Mouse (Mus musculus) liver, embryonic 16.5 days (tissue): ENCODE data around the gene 1700001C02Rik. TPM values are rescaled to one million over a fixed set of nuclear protein-coding genes. Genes with fewer than 3 reads are reported as not detected.

Source experiments
- ATAC-seq: fragments of 200-750 bp; cut with Nextera tagmentation; 2 replicates; pipeline ENCODE4 v1.8.0; 2017; ENCODE audit warnings: low read depth, mild to moderate bottlenecking, moderate number of reproducible peaks, moderate library complexity
- H3K27ac ChIP-seq: fragments of 300-500 bp; sonication (generic); 2 replicates; pipeline ENCODE4 v1.5.1; 2014; ENCODE audit warnings: mild to moderate bottlenecking, low read length
- H3K27me3 ChIP-seq: fragments of 300-500 bp; sonication (generic); 2 replicates; pipeline ENCODE4 v1.6.1; 2014; ENCODE audit warnings: low read depth, low read length, mixed read lengths; ENCODE audit not compliant: control insufficient read depth, insufficient read depth
- H3K36me3 ChIP-seq: fragments of 300-500 bp; sonication (generic); 2 replicates; pipeline ENCODE4 v1.6.1; 2014; ENCODE audit warnings: mild to moderate bottlenecking; ENCODE audit not compliant: control insufficient read depth, insufficient read depth
- H3K4me1 ChIP-seq: fragments of 300-500 bp; sonication (generic); 2 replicates; pipeline ENCODE4 v1.6.1; 2014; ENCODE audit warnings: low read depth, low read length, mixed read lengths; ENCODE audit not compliant: control insufficient read depth
- H3K4me2 ChIP-seq: fragments of 300-500 bp; sonication (generic); 2 replicates; pipeline ENCODE4 v1.6.1; 2014; ENCODE audit warnings: low read depth, low read length, mixed read lengths
- H3K4me3 ChIP-seq: fragments of 300-500 bp; sonication (generic); 2 replicates; pipeline ENCODE4 v1.5.1; 2014; ENCODE audit warnings: low read depth, mild to moderate bottlenecking, low read length
- H3K9ac ChIP-seq: fragments of 300-500 bp; sonication (generic); 2 replicates; pipeline ENCODE4 v1.6.1; 2014; ENCODE audit warnings: low read depth, low read length
- H3K9me3 ChIP-seq: fragments of 300-500 bp; sonication (generic); replicated peaks from 2 replicates; pipeline ENCODE4 v1.6.1; 2016; ENCODE audit warnings: low read length; ENCODE audit not compliant: control insufficient read depth
- WGBS: fragments of 180-500 bp; shearing (Covaris S2); extraction: QIAGEN DNeasy Blood & Tissue Kit; methylation state at CpG from one replicate; pipeline ENCODE4 v1.1.7; 2014; ENCODE audit not compliant: insufficient replicate concordance; 5-methylcytosine and 5-hydroxymethylcytosine counted together
- polyA plus RNA-seq: library from polyadenylated mRNA; unstranded; fragments of >200 nt; fragmentation: Nextera tagmentation; extraction: Ambion mirVana; gene quantifications from 2 replicates; pipeline ENCODE4 v1.2.1, GENCODE M21; 2015

The 1700001C02Rik gene
- polyA plus RNA-seq, 1 experiment from 2014 or later, result not detected

DNA sequence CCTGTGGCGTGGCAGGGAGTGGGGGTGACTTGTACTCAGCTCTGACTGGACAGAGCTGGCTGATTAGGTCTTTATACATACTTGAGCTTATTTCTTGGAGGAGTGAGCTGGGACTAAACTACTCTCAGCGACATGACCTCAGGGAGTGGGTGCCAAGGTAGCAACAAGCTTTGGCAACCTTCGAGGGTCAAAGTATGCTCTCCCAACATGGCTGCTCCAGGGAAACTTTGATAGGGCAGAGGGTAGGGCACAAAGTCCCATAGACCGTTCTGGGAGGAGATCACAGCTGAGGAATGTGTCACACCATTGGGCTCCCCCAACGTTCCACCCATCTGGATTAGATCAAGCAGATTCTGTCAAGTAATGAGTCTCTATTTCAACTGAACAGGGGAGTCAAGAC is 18.7 kb downstream of the 1700001C02Rik start:
- Histone ChIP-seq H3K27me3 (no peaks in the 10 kb centered on the region), H3K9ac (no peak overlapping the region), H3K4me2 (no peak overlapping the region), H3K9me3 (no peaks in the 10 kb centered on the region), H3K4me3 (no peak overlapping the region), H3K4me1 (no peaks in the 10 kb centered on the region), H3K27ac (no peak overlapping the region), H3K36me3 (no peaks in the 10 kb centered on the region)
- 48% methylated on average over 5 of the region's 5 CpGs for WGBS
- ATAC-seq, result no peak

DNA sequence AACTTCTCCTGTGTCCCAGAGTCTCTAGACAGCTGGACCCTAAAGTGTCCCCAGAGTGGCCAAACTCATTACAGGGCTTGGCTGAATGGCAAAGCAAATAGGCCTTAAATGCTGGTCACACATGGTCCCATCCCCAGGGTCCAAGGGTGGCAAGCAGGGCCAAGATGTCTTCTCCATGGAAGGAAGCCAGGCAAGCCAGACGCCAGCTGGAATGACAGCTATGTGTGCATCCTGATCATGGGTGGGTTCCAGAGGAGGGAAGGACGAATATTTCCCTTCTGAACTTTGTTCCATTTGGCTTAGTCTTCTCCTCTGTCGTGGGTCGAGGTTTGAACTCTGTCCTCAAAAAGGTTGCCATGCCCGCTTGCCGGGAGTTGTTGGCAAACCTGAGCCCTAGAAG is 19.3 kb downstream of the 1700001C02Rik start:
- 51% methylated on average over 6 of the region's 6 CpGs for WGBS
- Histone ChIP-seq H3K9ac (no peak overlapping the region), H3K4me1 (no peaks in the 10 kb centered on the region), H3K4me2 (no peak overlapping the region), H3K27ac (no peak overlapping the region), H3K36me3 (no peaks in the 10 kb centered on the region), H3K9me3 (no peaks in the 10 kb centered on the region), H3K4me3 (no peak overlapping the region), H3K27me3 (no peaks in the 10 kb centered on the region)
- no peak for ATAC-seq

DNA sequence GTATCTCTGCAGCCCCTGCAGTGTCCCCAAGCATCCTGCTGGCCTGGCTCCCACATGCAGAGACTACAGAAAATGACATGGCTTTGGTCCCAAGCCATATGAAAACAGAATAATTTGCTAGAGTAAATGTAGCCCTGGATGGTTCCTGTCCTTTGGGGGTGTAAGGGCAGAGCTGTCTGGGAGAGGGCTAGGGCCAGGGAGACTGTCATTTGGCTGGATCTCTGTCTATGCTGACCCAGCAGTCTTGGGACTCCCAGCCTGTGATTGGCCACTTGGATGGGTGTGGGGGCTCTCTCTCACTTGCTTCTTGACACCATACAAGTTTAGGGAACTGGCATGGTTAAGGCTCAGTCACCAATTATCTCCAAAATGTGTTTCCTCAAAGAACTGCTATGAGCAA is 24.4 kb downstream of the 1700001C02Rik start:
- no peak for ATAC-seq
- no peaks in the 10 kb centered on the region for H3K9me3 ChIP-seq

DNA sequence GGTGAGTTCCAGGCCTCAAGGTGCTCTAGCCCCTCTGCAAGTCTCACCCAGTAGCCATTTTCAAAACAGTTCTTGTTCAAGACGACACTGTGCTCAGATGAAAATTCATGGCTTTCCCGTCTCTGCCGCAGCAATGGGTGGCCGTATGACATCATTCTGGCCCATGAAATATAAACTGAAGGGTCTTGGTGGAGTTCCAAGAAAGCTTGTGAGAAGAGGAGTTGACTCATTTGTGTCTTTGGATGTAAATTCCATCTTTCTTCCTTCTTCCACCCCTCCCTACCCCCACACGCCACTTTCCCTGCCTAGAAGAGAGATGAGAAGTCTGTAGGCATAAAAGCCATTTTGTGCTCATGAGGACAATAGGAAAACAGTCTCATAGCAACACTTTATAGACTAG is 25.0 kb downstream of the 1700001C02Rik start:
- Histone ChIP-seq H3K4me1 (no peaks in the 10 kb centered on the region), H3K4me3 (no peak overlapping the region), H3K4me2 (no peak overlapping the region), H3K36me3 (no peaks in the 10 kb centered on the region), H3K9me3 (no peaks in the 10 kb centered on the region), H3K27me3 (no peaks in the 10 kb centered on the region), H3K27ac (no peak overlapping the region), H3K9ac (no peak overlapping the region)
- 65% methylated on average over 5 of the region's 5 CpGs for WGBS
- ATAC-seq, result no peak

More for the DNA sequence above, 24.4 kb downstream of the 1700001C02Rik start:
- H3K4me3 ChIP-seq, result no peak overlapping the region
- no peak overlapping the region for H3K4me2 ChIP-seq
- H3K4me1 ChIP-seq, result no peaks in the 10 kb centered on the region
- H3K36me3 ChIP-seq, result no peaks in the 10 kb centered on the region
- H3K27me3 ChIP-seq, result no peaks in the 10 kb centered on the region
- H3K27ac ChIP-seq, result no peak overlapping the region
- H3K9ac ChIP-seq, result no peak overlapping the region

DNA sequence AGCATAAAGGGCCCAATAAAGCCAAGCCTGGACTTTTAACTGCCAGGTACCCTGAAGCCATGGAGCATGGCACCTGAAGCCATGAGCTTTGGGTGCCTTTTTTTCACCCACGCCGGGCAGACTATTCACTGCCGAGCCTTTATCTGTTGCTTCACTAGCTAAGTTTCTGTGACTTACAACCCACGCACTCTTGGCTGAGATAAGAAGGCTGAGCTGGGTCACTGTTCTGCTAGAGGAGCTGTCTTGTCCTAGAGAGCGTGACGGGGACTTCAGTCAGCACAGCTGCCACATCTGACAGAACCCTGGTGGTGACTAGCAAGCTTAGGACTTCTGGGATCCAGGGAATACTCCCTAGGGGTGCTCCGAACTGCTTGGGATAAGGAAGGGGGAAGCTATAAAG is 27.9 kb downstream of the 1700001C02Rik start:
- H3K4me3 ChIP-seq, result no peak overlapping the region
- no peaks in the 10 kb centered on the region for H3K9me3 ChIP-seq
- no peak overlapping the region for H3K27ac ChIP-seq
- no peak overlapping the region for H3K4me2 ChIP-seq
- 27% methylated on average over 7 of the region's 7 CpGs for WGBS
- H3K9ac ChIP-seq, result no peak overlapping the region
- H3K27me3 ChIP-seq, result no peaks in the 10 kb centered on the region
- H3K36me3 ChIP-seq, result no peaks in the 10 kb centered on the region
- ATAC-seq, result no peak
- no peaks in the 10 kb centered on the region for H3K4me1 ChIP-seq

DNA sequence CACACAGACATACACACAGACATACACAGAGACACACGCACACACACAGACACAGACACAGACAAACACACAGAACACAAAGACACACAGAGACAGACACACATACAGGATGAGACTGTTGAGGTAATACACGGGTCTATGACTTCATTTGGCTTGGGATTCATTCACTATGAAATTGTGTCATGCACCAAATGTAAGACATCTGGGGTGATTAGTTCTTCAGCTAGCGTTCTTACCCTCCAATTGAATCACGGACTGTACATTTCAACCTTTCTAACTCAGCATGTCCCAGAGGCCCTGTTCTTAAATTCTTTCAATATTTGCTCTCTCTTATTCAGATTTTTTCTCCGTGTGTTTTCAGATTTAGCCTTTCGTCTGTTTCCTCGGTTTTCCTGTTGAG is 28.8 kb downstream of the 1700001C02Rik start:
- no peak overlapping the region for H3K9ac ChIP-seq
- no peak overlapping the region for H3K4me3 ChIP-seq
- H3K4me1 ChIP-seq, result no peaks in the 10 kb centered on the region
- H3K36me3 ChIP-seq, result no peaks in the 10 kb centered on the region
- no peaks in the 10 kb centered on the region for H3K27me3 ChIP-seq
- H3K9me3 ChIP-seq, result no peaks in the 10 kb centered on the region
- no peak overlapping the region for H3K4me2 ChIP-seq
- WGBS, result 73% methylated on average over 7 of the region's 7 CpGs
- no peak overlapping the region for H3K27ac ChIP-seq
- ATAC-seq, result no peak

DNA sequence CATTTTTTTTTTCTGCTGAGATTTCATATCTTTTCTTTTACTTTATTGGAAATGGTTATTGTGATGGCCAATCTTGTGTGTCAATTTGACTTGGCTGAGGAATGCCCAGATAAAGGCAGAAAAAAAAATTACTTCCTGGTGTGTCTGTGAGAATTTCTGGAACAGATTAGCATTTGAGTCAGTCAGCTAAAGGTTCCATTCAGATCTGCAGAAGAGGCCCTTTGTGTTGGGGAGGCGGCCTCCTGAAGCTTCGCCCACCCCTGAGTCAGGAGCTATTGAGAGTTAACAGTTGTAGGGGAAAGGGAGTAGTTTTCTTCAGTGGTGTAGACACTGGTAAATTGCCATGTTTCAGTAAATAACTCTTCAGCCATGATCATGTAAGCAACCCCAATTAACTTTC is 29.4 kb downstream of the 1700001C02Rik start:
- no peak overlapping the region for H3K4me3 ChIP-seq
- no peaks in the 10 kb centered on the region for H3K4me1 ChIP-seq
- ATAC-seq, result no peak
- no peaks in the 10 kb centered on the region for H3K9me3 ChIP-seq
- no peaks in the 10 kb centered on the region for H3K36me3 ChIP-seq
- no peak overlapping the region for H3K4me2 ChIP-seq
- 54% methylated on average over 2 of the region's 2 CpGs for WGBS
- H3K27me3 ChIP-seq, result no peaks in the 10 kb centered on the region
- no peak overlapping the region for H3K9ac ChIP-seq
- no peak overlapping the region for H3K27ac ChIP-seq

DNA sequence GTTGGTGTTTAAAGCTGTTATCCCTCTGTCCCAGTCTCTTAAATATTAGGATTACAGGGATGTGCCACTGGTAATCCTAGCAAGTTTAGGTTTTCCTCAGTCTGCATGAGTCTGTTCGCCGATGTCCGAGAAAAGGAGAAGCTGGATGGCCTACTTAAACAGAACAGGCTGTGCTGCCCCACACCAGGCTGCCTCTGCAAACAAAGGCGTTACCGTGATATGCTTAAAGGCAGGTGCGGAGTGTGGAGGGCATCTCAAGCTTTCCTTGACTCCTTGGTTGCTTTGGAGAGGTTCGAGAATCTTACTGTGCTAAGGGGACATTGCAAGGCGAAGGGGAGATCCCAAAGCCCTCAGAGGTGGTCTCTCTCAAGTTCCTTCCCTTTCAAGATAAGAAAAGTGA is 31.0 kb downstream of the 1700001C02Rik start:
- Histone ChIP-seq H3K4me1 (no peaks in the 10 kb centered on the region), H3K4me3 (no peak overlapping the region), H3K36me3 (no peaks in the 10 kb centered on the region), H3K4me2 (no peak overlapping the region), H3K9ac (no peak overlapping the region), H3K27me3 (no peaks in the 10 kb centered on the region), H3K27ac (no peak overlapping the region), H3K9me3 (no peaks in the 10 kb centered on the region)
- no peak for ATAC-seq
- WGBS, result 63% methylated on average over 8 of the region's 8 CpGs

DNA sequence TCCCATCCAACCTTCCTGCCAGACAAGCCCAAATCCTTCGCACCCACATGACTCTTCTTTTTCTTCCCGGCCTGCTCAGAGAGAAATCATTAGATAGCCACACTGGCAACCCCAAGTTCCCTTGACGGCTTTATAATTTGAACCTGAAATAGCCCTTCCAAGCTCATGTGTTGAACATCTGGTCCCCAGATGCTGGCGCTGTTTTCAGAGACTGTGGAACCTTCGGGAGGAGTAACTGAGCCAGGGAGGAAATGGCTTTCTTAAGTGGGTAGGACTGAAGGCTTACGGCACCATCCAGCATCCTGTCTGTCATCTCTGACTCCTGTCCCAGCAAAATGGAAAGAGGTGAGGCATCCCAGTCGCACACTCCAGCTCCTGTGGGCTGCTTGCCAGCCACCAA is 31.5 kb downstream of the 1700001C02Rik start:
- no peak for ATAC-seq
- Histone ChIP-seq H3K4me3 (no peak overlapping the region), H3K9me3 (no peaks in the 10 kb centered on the region), H3K9ac (no peak overlapping the region), H3K36me3 (no peaks in the 10 kb centered on the region), H3K27me3 (no peaks in the 10 kb centered on the region), H3K4me2 (no peak overlapping the region), H3K4me1 (no peaks in the 10 kb centered on the region), H3K27ac (no peak overlapping the region)
- WGBS, result 60% methylated on average over 7 of the region's 7 CpGs

DNA sequence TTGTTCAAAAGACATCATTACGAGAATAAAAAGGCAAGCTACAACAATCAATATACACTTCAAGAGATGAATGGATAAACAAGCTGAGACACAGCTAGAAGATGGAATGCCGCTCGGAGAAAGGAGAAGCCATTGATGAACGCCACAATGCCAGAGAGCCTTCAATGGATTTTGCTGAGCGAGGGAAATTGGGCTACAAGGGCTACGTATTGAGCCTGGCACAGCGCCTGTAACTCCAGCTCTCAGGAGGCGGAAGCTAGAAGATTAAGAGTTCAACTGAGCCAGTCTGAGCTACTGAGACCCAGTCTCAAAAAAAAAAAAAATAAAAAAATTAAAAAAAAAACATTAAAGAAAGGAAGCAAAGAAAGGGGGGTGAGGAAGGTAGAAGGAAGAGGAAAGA is 47.3 kb downstream of the 1700001C02Rik start:
- Histone ChIP-seq H3K4me1 (no peaks in the 10 kb centered on the region), H3K9me3 (no peaks in the 10 kb centered on the region), H3K27me3 (no peaks in the 10 kb centered on the region), H3K27ac (no peak overlapping the region), H3K4me3 (no peak overlapping the region), H3K9ac (no peak overlapping the region), H3K36me3 (no peaks in the 10 kb centered on the region), H3K4me2 (no peak overlapping the region)
- 73% methylated on average over 8 of the region's 8 CpGs for WGBS
- ATAC-seq, result no peak
